Mouse (Mus musculus) liver, embryonic 14 days (tissue): ENCODE results near the gene P3h2. TPM values are rescaled to one million over a fixed set of nuclear protein-coding genes. Genes with fewer than 3 reads are reported as not detected.

Experiments
- polyA plus RNA-seq: library from polyadenylated mRNA; depleted of rRNA; stranded (reverse); fragments of >200 nt; gene quantifications from 2 replicates; pipeline ENCODE4 v1.2.3, GENCODE M21; 2012; rRNA removed

P3h2 gene
- polyA plus RNA-seq, result 0.76 and 0.95 TPM in 2 replicates

DNA sequence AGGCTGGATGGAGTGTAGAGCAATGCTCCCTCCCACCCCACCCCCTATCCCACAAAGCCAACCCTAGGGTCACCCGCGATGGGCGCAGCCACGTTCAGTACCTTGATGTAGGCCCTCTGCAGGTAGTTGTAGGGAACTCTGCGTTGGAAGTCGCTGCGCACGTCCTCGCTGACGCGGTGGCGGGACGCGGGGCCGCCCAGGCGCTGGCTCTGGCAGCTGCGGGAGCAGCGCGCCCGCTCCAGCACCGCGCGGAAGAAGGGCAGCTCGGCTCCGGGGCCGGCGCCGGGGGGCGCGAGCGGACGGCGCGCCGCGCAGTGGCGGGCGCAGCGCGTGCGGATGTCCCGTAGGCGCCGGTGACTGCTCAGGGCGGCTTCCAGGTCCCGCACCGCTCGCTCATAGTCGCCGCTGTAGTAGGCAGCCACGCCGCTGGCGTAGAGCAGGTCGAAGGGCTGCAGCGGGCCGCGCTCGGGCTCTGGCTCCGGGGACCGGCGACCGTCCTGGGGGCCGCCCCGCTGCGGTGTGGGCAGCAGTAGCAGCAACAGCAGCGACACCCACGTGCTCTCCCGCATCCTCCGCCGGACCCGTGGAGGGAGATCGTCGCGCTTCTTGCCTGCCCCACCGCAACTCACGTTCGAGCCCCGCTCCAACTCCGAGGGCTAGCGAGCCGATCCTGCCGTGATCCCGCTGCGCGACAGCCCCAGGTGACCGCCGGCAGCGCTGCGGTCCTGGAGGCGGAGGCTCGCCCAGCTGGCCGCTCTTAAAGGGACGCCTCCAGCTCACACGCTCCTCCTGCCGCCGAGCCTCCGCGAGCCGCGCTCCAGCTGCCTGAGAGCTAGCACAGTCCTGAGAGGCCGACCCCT, at the start of gene P3h2:
Gene P3h2 (minus strand): TSS at position 670 of the 860 bp plus-strand sequence.

